Mouse (Mus musculus) urinary bladder, adult 2 months (tissue): ENCODE measurements around the gene 1700025C18Rik. TPM values are rescaled to one million over a fixed set of nuclear protein-coding genes. Genes with fewer than 3 reads are reported as not detected.

ENCODE experiments used
- DNase-seq: peaks from one replicate; pipeline ENCODE4 v3.0.0; 2022; ENCODE audit warnings: low spot score
- polyA plus RNA-seq: library from polyadenylated mRNA; depleted of rRNA; stranded (reverse); fragments of >200 nt; gene quantifications from 2 replicates; pipeline ENCODE4 v1.2.3, GENCODE M21; 2012

1700025C18Rik gene
- polyA plus RNA-seq, 1 experiment, result not detected

- no peak for DNase-seq
These were observed 12.5 kb downstream of the 1700025C18Rik start for GRCm38 (mm10) chr2:165078045-165078444.

DNA sequence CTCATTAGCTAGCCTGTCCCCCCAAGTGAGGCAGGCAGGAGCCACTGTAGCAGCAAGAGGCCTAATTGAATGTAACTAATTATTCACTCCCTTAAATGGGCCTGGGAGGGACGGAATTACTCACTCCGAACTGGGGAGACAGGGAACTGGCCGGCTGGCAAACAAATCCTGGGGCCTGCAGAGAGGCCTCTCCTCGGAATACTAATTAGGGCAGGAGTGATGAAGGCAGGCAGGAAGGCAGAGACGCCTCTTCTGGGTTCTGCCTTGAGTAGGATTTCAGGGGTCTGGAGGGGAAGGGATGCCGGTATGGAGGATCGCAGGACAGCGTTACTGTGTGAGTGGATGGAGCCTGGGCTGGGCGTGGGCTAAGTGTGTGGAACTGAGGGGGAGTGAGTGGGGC, 13.5 kb downstream of the 1700025C18Rik start:
- DNase-seq, result no peak

DNA sequence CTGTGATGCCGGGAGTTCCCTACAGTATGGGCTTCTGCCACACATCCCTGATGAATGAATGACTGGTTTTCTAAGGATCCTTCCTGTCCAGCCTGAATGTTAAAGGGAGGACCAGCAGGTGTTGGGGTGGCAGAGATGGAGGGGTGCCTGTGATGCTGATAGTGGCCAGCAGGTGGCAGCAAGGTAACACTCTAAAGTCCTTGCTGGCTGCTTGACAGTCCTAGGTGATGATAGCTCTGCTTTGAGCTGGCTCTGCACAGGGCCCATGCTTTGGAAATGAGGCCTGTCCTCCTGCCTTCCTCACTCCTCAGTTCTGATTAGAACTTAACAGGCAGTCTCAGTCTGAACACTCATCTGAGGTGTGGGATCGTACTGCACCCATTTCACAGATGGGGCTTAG, 15.6 kb downstream of the 1700025C18Rik start:
- DNase-seq, result peak; percentile 56

DNA sequence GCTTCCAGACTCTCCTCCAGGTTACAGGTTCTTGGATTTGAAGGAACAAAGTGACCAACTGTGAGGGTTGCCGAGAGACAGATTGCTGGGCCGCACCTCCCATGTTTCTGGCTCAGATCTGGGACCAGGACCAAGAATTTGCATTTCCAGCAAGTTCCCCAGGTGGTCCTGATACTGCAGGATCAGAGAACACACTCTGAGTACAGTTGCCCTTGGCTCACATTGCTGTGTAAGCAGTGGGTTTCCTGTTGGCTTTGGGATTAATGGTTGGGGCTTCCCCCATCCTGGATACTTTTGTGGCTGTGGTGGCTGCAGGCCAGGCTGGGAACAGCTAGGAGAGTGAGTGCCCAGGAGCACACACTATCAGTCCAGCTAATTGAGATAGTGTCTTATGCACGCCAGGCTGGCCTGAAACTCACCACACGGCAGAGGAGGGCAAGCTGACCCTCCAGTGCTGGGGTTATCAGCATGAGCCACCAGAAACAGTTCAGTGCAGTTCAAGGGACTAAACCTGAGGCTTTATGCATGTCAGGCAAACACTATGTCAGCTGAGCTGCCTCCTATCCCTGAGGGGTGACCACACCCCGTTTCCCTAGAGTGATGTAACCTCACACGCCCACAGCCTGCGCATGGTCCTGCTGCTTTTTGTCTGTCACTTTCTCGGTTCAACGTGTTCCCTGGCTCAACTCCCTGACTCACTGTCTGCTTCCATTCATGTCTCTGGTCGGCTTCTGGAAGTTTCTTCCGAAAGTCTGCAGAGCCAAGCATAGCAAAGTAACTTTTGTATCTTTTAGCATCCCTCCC, 16.3 kb downstream of the 1700025C18Rik start:
- no peak for DNase-seq

DNA sequence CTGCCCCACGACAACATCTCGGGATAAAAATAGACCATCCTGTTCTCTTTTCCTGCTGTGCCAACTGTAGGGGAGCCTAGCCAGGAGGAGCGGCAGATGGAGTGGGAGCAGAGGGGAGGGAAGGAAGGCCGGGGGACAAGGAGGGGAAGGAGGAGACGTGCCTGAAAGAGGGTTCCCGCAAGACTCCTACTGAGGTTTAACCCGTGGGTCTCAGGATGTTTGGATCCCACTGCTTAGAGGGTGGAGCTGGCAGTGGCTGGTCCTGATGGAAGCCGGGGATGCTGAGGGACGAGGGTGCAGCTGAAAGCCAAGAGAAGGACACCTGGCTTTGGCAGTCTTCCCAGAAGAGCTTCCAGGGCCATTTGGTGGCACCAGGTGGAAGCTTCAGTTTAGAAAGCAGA, 17.2 kb downstream of the 1700025C18Rik start:
- DNase-seq, result no peak

DNA sequence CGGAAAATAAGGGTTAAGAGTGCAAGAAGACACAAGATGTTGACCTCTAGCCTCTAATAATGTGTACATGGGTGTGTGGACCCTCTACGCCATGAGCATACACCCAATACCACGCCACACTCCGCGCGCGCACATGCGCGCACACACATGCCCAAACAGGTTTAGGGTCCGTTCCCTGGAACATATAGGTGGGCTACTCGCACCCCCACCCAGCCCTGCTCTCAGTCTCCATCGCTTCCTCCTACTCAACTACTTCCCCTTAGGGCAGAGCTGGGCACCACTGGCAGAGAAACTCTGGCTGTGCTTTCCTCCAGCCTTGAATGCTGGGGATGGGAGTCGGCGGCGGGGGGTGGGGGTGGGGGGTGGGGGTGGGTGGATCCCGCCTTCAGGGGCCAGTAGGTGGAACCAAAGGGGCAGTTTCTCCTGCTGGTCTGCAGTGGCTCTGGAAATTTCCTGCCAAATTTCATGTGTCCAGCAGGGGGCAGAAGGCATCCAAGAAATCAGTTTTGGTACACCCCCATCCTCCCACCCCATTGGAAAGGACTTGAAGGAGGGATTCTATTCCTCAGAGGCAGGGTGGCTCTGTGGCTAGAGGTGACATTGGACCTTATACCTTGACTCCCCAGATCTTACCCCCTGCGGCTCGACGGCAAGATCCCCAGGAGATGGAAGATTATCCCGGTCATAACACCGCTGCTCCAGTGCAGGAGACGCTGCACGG, 20.3 kb downstream of the 1700025C18Rik start:
- no peak for DNase-seq

- DNase-seq, result no peak
These were observed 21.7 kb downstream of the 1700025C18Rik start for GRCm38 (mm10) chr2:165068806-165069205.

DNA sequence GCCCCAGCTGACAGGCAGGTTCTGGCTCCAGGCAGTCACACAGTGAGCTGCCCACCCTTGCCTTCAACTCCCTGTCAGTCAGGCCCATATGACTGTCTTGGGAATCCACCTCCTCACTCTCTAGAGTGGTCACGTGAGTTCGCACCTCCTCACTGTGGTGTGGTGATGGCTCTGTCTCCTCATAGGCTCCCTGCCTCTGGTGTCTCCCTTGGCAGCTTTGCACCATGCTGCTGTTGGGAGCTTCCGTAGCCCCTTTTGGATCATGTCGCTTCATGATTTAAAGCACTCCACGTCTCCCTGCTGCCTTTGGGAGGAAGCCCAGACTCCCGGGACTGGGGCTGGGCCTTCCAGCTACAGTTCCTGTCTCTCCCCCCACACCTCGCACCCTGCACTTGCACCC, 26.1 kb downstream of the 1700025C18Rik start:
- no peak for DNase-seq

- no peak for DNase-seq
These were observed 28.7 kb downstream of the 1700025C18Rik start for GRCm38 (mm10) chr2:165061638-165062433.

DNA sequence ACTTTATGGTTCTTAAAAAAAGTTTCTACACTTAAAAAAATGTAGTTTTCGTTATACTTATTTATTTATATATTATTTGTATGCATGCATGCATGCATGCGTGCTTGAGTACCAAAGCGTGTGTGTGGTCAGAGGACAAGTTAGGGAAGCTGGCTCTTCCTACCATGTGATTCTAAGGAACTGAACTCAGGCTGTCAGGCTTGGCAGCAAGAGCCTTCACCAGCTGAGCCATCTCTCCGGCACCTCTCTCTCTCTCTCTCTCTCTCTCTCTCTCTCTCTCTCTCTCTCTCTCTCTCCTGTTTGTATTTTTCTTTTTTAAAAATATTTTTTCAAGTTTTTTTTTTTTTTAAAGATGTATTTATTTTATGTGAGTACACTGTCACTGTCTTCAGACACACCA, 30.6 kb downstream of the 1700025C18Rik start:
- no peak for DNase-seq

GRCm38 (mm10) chr2:165056377-165057085, 34.0 kb downstream of the 1700025C18Rik start:
- no peak for DNase-seq

DNA sequence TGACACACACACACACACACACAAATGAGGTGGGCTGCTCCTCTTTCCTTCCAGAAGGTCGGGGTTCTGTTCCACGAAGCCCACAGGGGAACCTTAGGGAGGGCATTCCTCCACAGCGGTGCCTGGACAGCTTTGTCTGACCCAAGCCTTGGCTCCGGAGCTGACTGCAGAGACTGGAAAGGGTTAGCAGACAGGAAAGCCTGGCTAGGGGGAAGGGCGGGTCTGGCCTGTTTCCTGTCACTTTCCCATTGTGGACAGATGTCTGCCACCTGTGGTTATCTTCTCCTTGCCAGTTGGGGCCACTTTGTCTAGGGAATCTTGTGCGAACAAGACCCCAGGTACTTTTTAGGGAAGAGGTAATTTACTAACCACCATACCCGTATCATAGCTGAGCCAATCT, 34.6 kb downstream of the 1700025C18Rik start:
- DNase-seq, result no peak

DNA sequence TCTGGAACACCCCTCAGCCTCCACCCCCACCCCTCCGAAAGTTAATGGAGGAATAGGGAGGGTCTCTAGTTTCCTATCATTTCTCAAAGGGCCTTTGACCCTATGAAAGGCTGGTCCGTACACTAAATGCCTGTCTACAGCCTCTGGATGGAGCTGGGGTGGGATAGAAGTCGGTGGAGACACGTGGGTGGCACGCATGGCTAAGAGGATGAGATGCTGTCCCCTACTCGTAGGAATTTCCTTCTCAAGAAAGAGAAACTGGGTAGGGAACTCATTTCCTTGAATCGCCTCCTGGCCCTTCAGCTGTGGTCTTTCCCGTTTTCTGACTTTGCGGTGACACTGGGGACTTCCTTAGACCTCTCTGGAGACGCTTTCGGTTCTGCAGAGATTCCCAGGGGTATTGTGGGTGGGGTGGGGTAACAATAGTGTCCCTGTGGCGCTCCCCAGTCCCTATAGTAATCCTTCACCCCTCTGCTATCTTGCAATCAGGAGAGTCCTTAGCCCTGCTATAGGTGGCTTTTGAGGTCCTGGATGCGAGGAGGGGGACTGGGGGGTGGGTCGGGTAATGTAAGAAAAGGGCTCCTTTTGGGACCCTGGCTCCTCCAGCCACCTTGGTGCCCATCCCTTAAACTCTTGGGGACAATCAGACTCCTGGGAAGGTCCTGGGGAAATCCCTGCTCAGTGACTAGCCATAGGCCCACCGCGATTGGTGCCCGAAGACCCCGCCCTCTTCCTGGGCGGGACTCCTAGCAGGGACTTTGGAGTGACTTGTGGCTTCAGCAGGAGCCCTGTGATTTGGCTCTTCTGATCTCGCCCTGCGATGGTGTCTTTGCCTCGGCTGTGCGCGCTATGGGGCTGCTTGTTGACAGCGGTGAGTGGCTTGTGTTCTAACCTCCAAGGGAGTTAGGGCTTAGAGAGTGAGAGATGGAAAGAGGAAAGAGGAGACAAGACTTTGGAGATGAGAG, 35.4 kb downstream of the 1700025C18Rik start, which contains the start of gene Cd40:
TSS of gene Cd40 (plus strand) at position 740 of the 965 bp plus-strand sequence.
- no peak for DNase-seq

GRCm38 (mm10) chr2:165051566-165051965, 39.0 kb downstream of the 1700025C18Rik start:
- no peak for DNase-seq

DNA sequence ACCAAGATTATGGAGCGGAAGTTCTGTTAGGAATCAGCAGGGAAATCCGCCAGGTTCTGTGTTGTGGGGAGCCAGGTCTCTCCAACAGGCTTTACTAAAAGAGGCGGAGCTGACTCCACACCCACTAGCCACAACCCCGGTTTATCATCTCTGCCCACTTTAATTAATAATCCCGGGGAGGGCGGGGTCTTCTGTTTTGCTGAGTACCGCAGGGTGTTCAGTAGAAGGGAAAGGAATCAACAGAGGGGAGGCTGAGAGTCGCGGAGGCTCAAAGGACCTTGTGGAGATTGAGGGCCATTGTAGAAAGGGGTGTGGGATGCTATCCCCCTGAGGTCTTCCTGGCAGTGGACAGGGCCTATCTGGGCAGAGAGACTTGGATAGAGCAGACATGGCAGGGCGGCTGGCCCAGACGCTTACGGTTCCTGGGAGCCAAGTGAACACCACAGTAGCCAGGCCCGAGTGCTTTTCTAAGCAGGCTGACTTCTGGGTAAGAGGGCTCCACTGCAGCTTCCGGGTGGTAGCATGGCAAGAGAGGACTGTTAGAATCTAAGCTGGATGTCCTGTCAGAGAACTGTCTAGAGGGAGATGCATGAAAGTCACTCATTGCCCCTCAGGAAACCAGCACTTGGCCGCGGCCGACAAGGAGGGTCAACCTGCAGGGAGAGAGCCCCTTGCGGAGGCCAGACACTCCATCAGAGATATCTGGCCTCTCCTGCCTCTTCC, 39.6 kb downstream of the 1700025C18Rik start:
- no peak for DNase-seq

- no peak for DNase-seq
These were observed 41.5 kb downstream of the 1700025C18Rik start for GRCm38 (mm10) chr2:165049044-165049443.

GRCm38 (mm10) chr2:165043729-165044128, 46.8 kb downstream of the 1700025C18Rik start:
- DNase-seq, result no peak

DNA sequence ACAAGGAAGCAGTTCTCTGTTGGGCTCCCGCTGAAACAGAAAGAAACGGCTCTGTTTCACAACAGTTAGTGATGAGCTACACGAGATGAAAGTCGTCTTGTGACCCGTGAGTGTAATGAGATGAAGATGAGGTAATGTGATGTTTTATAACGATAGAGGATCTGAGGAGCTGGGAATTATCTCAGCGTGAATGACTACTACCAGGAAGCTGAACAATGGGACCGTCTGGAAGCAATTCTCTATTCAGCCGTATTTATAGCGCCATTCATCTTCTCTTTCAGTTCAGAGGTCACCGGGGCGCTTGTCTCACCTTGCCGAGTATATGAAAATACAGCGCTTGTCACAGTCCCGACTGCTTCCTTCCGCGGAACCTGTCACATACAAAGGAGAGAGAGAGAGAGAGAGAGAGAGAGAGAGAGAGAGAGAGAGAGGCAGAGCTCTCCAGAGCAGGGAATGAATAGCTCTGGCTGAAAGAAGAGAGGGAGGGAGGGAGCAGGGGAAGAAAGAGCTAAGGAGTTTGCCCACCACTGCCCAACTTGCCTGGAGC, 47.4 kb downstream of the 1700025C18Rik start:
- no peak for DNase-seq

DNA sequence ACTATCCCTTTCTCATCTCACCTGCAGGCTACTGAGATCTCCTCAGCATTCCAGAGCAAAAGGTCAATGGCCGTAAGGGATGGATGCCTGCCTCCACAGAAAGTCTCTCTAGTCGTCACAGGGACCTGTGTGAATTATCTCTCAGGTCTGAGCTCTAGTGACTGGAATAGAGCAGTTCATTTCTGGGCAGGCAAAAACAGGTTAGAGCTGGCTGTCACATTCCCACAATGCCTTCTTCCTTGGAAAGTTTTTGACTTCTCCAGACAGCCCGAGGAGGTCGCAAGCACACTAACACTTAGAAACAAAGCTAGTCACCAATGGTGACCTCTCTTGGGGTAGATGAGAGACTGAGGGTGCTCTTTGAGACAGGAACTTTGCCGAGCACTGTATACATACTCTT, 48.4 kb downstream of the 1700025C18Rik start:
- DNase-seq, result no peak
